Mouse (Mus musculus) adrenal gland (tissue): ENCODE measurements around the gene Olfr1412.

Experiments used
- intact Hi-C: fragments of 180-260 bp; cut with DNase I; formaldehyde crosslinking; loops from one replicate; pipeline ENCODE4 v1.15.1; 2025

The Olfr1412 gene

GRCm38 (mm10) chr1:92637501-92638172, 52.1 kb downstream of the Olfr1412 start:
- intact Hi-C loops, result no loop called here

- intact Hi-C loops, result no loop called here
Observed at GRCm38 (mm10) chr1:92638181-92638580, 52.6 kb downstream of the Olfr1412 start.

GRCm38 (mm10) chr1:92638736-92639135, 53.2 kb downstream of the Olfr1412 start:
- intact Hi-C loops, result no loop called here

GRCm38 (mm10) chr1:92640393-92640792, 54.8 kb downstream of the Olfr1412 start:
- intact Hi-C loops, result no loop called here
